Mouse (Mus musculus) bone marrow macrophage, adult 2 months (primary cell): ENCODE measurements around the gene Lipe. TPM values are rescaled to one million over a fixed set of nuclear protein-coding genes. Genes with fewer than 3 reads are reported as not detected.

ENCODE experiments used
- H3K27ac ChIP-seq: 2 replicates; pipeline ENCODE4 v1.5.1; 2012; ENCODE audit warnings: low read depth, low read length; ENCODE audit not compliant: insufficient read depth
- H3K4me1 ChIP-seq: 2 replicates; pipeline ENCODE4 v1.6.1; 2012; ENCODE audit warnings: low read length; ENCODE audit not compliant: control insufficient read depth, insufficient read depth
- H3K4me3 ChIP-seq: 2 replicates; pipeline ENCODE4 v1.5.1; 2012; ENCODE audit warnings: mild to moderate bottlenecking, low read length, moderate library complexity; ENCODE audit not compliant: insufficient read depth
- CTCF ChIP-seq: IDR thresholded peaks from 2 replicates; pipeline ENCODE4 v1.5.1; 2012; ENCODE audit warnings: low read depth, mild to moderate bottlenecking, low read length, moderate library complexity
- POLR2A ChIP-seq: IDR thresholded peaks from 2 replicates; pipeline ENCODE4 v1.6.1; 2012; ENCODE audit warnings: mild to moderate bottlenecking, low read depth, low read length, borderline replicate concordance
- polyA plus RNA-seq: library from polyadenylated mRNA; stranded (reverse); fragments of >200 nt; gene quantifications from 2 replicates; pipeline ENCODE4 v1.2.4, GENCODE M21; 2012; ENCODE audit not compliant: missing spikeins, insufficient read depth, insufficient read length

The Lipe gene
- polyA plus RNA-seq, 1 experiment = 37.1 TPM

GRCm38 (mm10) chr7:25333596-25334307 is 64.8 kb downstream of the Lipe start:
- Histone ChIP-seq H3K4me1 (no peaks in the 10 kb centered on the region), H3K4me3 (no peak overlapping the region), H3K27ac (no peak overlapping the region)
- TF ChIP-seq POLR2A (no peak), CTCF (peak; percentile 62)

Other genes with a start within 250 kb of the Lipe start
- 105 and 121 TPM in 2 replicates for gene Pou2f2, start 219.0 kb downstream of the Lipe start, polyA plus RNA-seq
- 12.6 and 12.7 TPM in 2 replicates for gene Dedd2, start 178.1 kb downstream of the Lipe start, polyA plus RNA-seq
- 5.0 and 6.4 TPM in 2 replicates for gene Zfp526, start 177.3 kb downstream of the Lipe start, polyA plus RNA-seq
- gene Gsk3a, start 160.9 kb downstream of the Lipe start, polyA plus RNA-seq = 78.6 and 87.1 TPM in 2 replicates
- 22.7 and 27.8 TPM in 2 replicates for gene Erf, start 147.9 kb downstream of the Lipe start, polyA plus RNA-seq
- gene Cic, start 131.0 kb downstream of the Lipe start, polyA plus RNA-seq = 251 and 272 TPM in 2 replicates
- 35.5 and 38.0 TPM in 2 replicates for gene Pafah1b3, start 100.7 kb downstream of the Lipe start, polyA plus RNA-seq
- gene Prr19, start 97.3 kb downstream of the Lipe start, polyA plus RNA-seq = not detected in 2 replicates
- gene Tmem145, start 92.6 kb downstream of the Lipe start, polyA plus RNA-seq = not detected in 2 replicates
- 13.2 and 13.8 TPM in 2 replicates for gene Megf8, start 81.5 kb downstream of the Lipe start, polyA plus RNA-seq
- not detected in 2 replicates for gene Cnfn, start 29.0 kb downstream of the Lipe start, polyA plus RNA-seq
- gene Cxcl17, start 14.2 kb upstream of the Lipe start, polyA plus RNA-seq = not detected in 2 replicates
- gene Ceacam1, start 78.9 kb upstream of the Lipe start, polyA plus RNA-seq = 20.1 and 21.5 TPM in 2 replicates
- 0.52 TPM in 1 of 2 replicates, not detected in the other for gene Ceacam2, start 141.1 kb upstream of the Lipe start, polyA plus RNA-seq
- not detected in 2 replicates for gene Erich4, start 217.2 kb upstream of the Lipe start, polyA plus RNA-seq
- gene Dmac2, start 220.7 kb upstream of the Lipe start, polyA plus RNA-seq = 41.2 and 47.8 TPM in 2 replicates
- 59.1 and 61.2 TPM in 2 replicates for gene B3gnt8, start 227.9 kb upstream of the Lipe start, polyA plus RNA-seq